Mouse (Mus musculus) cortical plate, adult 2 months (tissue): Measurements from ENCODE around the gene Enpp1.

Experiments
- CTCF ChIP-seq: fragments of 200-500 bp; IDR thresholded peaks from 2 replicates; pipeline ENCODE4 v1.5.1; 2011; ENCODE audit warnings: mild to moderate bottlenecking, control low read depth, low read length; ENCODE audit not compliant: insufficient read depth; ENCODE audit errors: extremely low read depth
- POLR2A ChIP-seq: fragments of 200-500 bp; IDR thresholded peaks from 2 replicates; pipeline ENCODE4 v1.6.1; 2011; ENCODE audit warnings: mild to moderate bottlenecking, low read length, control low read depth; ENCODE audit not compliant: insufficient read depth; ENCODE audit errors: extremely low read depth

- no peak for TF ChIP-seq CTCF
- no peak for TF ChIP-seq POLR2A
These were observed 76.6 kb downstream of the Enpp1 start for GRCm38 (mm10) chr10:24635331-24635815.
